Mouse (Mus musculus): ENCODE results near the gene Gm9903. TPM values are rescaled to one million over a fixed set of nuclear protein-coding genes. Genes with fewer than 3 reads are reported as not detected.

Gene Gm9903
- polyA plus RNA-seq, 1 experiment from 2014 or later, result 0.85 TPM

DNA sequence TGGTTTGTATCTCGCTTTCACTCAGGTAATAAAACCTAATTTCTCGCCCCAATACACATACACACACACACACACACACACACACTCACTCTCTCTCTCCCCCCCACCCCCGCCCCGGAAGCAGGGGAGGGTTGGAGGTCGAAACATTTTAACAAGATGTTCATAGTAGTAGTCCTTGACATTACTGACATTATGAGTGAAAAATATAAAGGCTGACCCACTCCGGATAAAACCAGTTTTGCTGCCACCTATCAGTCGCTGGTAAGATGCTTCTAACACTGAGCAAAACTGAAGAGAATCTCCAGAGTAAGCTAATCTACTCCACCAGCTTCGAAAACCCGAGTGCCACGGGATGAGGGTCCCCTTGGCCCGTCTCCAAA lies 21.8 kb downstream of the Gm9903 start:
- under 1% methylated on average over 11 of the region's 11 CpGs for WGBS
- ATAC-seq, result no peak
- Histone ChIP-seq H3K9me3 (no peaks in the 10 kb centered on the region), H3K4me2 (replicated peaks) (peak overlapping the region; percentile 79), H3K4me3 (replicated peaks) (peak overlapping the region; percentile 67), H3K36me3 (peaks cover 50% of the 10 kb centered on the region), H3K9ac (replicated peaks) (peak overlapping the region; percentile 78), H3K27me3 (no peaks in the 10 kb centered on the region), H3K27ac (peak overlapping the region; percentile 96), H3K4me1 (replicated peaks) (peaks cover 42% of the 10 kb centered on the region)

DNA sequence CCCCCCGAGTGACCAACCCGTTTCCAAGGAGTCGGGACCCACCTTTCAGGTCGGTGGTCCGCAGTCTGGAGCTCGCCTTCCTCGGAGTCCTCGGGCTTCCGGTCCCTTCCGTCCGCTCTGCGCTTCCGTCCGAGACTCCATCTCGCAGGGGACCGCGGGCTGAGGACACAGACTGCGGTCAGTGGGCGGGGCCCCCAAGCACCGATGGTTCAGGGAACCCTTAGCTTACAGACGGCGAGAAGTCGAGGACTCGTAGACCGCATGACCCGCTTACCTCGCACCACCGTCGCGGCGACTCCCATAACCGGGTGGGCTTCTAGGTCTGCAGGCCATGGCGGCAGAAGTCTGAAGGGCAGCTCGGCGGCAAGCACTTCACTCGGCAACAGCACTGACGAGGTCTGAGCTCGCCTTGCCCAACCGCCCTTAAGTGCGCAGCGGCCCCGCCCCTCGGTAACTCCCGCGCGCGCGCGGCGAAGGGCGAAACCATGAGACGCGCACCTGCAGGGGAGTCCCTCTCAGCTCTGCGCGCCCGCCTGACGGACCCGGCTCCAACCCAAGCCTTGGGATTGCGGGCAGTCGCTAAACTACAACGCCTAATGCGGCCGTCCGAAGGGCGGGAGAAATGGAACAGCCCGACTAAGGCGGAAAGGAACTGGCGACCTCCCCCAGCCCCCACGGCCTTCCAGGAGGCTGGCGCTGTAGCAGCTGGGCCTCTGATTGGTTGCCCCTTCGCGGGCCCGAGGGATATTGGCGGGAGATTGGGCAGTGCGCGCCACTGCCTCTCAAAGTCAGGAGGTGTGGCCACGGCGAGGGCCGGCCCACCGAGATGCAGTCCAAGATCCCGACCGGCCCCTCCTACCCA lies 22.4 kb downstream of the Gm9903 start, which contains the start of gene Slbp:
Gene Slbp, minus strand, starts transcription at position 654 of the 862 bp plus-strand sequence.
- peak within 1 kb of the TSS; percentile 96 for H3K27ac ChIP-seq
- H3K4me3 ChIP-seq (replicated peaks), result peak within 1 kb of the TSS; percentile 67
- H3K27me3 ChIP-seq, result no peaks in the 10 kb centered on the region
- H3K4me1 ChIP-seq (replicated peaks), result peaks cover 49% of the 10 kb centered on the region
- under 1% methylated on average over 82 of the region's 82 CpGs for WGBS
- peak; percentile 96 for ATAC-seq
- H3K4me2 ChIP-seq (replicated peaks), result peak within 1 kb of the TSS; percentile 79
- peak within 1 kb of the TSS; percentile 78 for H3K9ac ChIP-seq (replicated peaks)
- no peaks in the 10 kb centered on the region for H3K9me3 ChIP-seq
- H3K36me3 ChIP-seq, result peaks cover 44% of the 10 kb centered on the region

- H3K9ac ChIP-seq (replicated peaks), result peak overlapping the region; percentile 57
- H3K4me3 ChIP-seq (replicated peaks), result peak overlapping the region; percentile 67
- WGBS, result 4% methylated on average over 9 of the region's 9 CpGs
- no peaks in the 10 kb centered on the region for H3K27me3 ChIP-seq
- no peak; the same call in 1 of the 2 replicates for ATAC-seq
- H3K4me1 ChIP-seq (replicated peaks), result peaks cover 51% of the 10 kb centered on the region
- H3K36me3 ChIP-seq, result peaks cover 37% of the 10 kb centered on the region
- no peaks in the 10 kb centered on the region for H3K9me3 ChIP-seq
- H3K27ac ChIP-seq, result peak overlapping the region; percentile 96
- peak overlapping the region; percentile 79 for H3K4me2 ChIP-seq (replicated peaks)
Measured at GRCm38 (mm10) chr5:33652783-33653173, 23.1 kb downstream of the Gm9903 start.

GRCm38 (mm10) chr5:33654424-33654823 lies 24.7 kb downstream of the Gm9903 start:
- peaks cover 24% of the 10 kb centered on the region for H3K36me3 ChIP-seq
- ATAC-seq, result no peak
- H3K9ac ChIP-seq (replicated peaks), result 0 out of 2 replicates have a peak overlapping the region, but pooled peaks have one; percentile 19
- no peak overlapping the region for H3K27ac ChIP-seq
- H3K4me3 ChIP-seq (replicated peaks), result no peak overlapping the region
- no peaks in the 10 kb centered on the region for H3K9me3 ChIP-seq
- peaks cover 58% of the 10 kb centered on the region for H3K4me1 ChIP-seq (replicated peaks)
- H3K27me3 ChIP-seq, result no peaks in the 10 kb centered on the region
- H3K4me2 ChIP-seq (replicated peaks), result no peak overlapping the region
- WGBS, result 94% methylated on average over 13 of the region's 13 CpGs

- H3K9me3 ChIP-seq, result no peaks in the 10 kb centered on the region
- no peak overlapping the region for H3K27ac ChIP-seq
- peaks cover 59% of the 10 kb centered on the region for H3K4me1 ChIP-seq (replicated peaks)
- no peak overlapping the region for H3K4me3 ChIP-seq (replicated peaks)
- no peak overlapping the region for H3K4me2 ChIP-seq (replicated peaks)
- H3K9ac ChIP-seq (replicated peaks), result peak overlapping the region; percentile 29; the same call in 1 of the 2 replicates
- 93% methylated on average over 10 of the region's 10 CpGs for WGBS
- H3K27me3 ChIP-seq, result no peaks in the 10 kb centered on the region
- H3K36me3 ChIP-seq, result peaks cover 20% of the 10 kb centered on the region
- ATAC-seq, result no peak
Measured at GRCm38 (mm10) chr5:33655251-33655840, 25.6 kb downstream of the Gm9903 start.

GRCm38 (mm10) chr5:33656739-33657138 lies 27.0 kb downstream of the Gm9903 start:
- 52% methylated on average over 1 of the region's 1 CpGs for WGBS
- Histone ChIP-seq H3K4me2 (replicated peaks) (peak overlapping the region; percentile 93), H3K9ac (replicated peaks) (peak overlapping the region; percentile 81), H3K4me1 (replicated peaks) (peaks cover 49% of the 10 kb centered on the region), H3K9me3 (no peaks in the 10 kb centered on the region), H3K4me3 (replicated peaks) (peak overlapping the region; percentile 70), H3K27me3 (no peaks in the 10 kb centered on the region), H3K36me3 (peaks cover 25% of the 10 kb centered on the region), H3K27ac (peak overlapping the region; percentile 90; the same call in 1 of the 2 replicates)
- no peak for ATAC-seq

GRCm38 (mm10) chr5:33657251-33657786 lies 27.6 kb downstream of the Gm9903 start:
- no peaks in the 10 kb centered on the region for H3K27me3 ChIP-seq
- peak overlapping the region; percentile 90 for H3K27ac ChIP-seq
- under 1% methylated on average over 32 of the region's 32 CpGs for WGBS
- H3K4me2 ChIP-seq (replicated peaks), result peak overlapping the region; percentile 93
- H3K9me3 ChIP-seq, result no peaks in the 10 kb centered on the region
- peaks cover 49% of the 10 kb centered on the region for H3K4me1 ChIP-seq (replicated peaks)
- peak overlapping the region; percentile 81 for H3K9ac ChIP-seq (replicated peaks)
- no peak; the same call in 1 of the 2 replicates for ATAC-seq
- peaks cover 25% of the 10 kb centered on the region for H3K36me3 ChIP-seq
- peak overlapping the region; percentile 70 for H3K4me3 ChIP-seq (replicated peaks)

DNA sequence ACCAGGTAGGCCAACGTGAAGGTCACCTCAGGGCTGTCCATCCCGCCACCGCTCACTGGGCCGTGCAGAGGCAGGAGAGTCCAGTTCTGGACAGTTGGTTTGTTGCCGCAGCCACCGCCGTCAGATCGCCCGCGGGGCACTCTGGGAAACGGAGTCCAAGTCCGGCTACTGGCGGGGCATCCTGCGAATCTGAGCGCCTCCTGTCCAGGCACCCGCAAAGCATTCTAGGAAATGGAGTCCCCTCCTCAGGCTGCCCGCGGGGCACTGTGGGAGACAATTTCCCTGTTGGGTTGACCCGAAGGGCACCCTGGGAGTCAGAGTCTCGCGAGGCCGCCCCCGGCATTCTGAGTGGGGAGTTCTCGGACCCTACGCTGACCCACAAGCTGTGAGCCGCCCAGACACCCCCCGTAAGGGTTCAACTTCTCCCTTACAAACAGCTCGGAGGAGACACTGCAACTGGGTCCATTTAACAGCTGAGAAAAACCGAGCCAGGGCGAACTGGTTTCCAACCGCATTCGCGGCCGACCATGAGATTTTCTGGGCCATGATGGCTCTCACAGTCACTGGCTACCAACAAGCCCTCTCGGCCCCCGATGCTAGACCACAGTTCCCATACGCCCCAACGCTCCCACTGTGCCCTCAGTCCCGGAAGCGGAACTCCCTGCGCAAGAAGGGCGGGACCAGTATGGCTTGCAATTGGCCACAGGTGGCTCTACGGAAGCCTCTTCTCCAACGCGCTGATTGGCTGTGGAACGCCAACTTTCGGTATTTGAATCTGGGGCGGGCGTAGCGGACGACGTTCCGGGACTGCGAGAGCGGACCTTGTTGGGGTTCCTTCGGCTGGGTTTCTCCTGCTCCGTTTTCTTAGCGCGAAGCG lies 28.3 kb downstream of the Gm9903 start, which contains the start of the genes Tacc3 and Tmem129:
Gene Tacc3, plus strand, starts transcription at position 342 of the 877 bp plus-strand sequence.
Gene Tmem129, minus strand, starts transcription at position 630 of the 877 bp plus-strand sequence.
- Histone ChIP-seq H3K27ac (peak within 1 kb of the TSS; percentile 90), H3K4me2 (replicated peaks) (peak within 1 kb of the TSS; percentile 93), H3K9me3 (no peaks in the 10 kb centered on the region), H3K4me1 (replicated peaks) (peaks cover 44% of the 10 kb centered on the region), H3K4me3 (replicated peaks) (peak within 1 kb of the TSS; percentile 70), H3K9ac (replicated peaks) (peak within 1 kb of the TSS; percentile 81), H3K36me3 (peaks cover 30% of the 10 kb centered on the region), H3K27me3 (no peaks in the 10 kb centered on the region)
- ATAC-seq, result peak; percentile 99
- under 1% methylated on average over 60 of the region's 60 CpGs for WGBS

GRCm38 (mm10) chr5:33658664-33659050 lies 28.9 kb downstream of the Gm9903 start:
- H3K27ac ChIP-seq, result no peak overlapping the region; the same call in 1 of the 2 replicates
- ATAC-seq, result peak; percentile 15; the same call in 1 of the 2 replicates
- WGBS, result under 1% methylated on average over 26 of the region's 26 CpGs

GRCm38 (mm10) chr5:33668223-33668622 lies 38.5 kb downstream of the Gm9903 start:
- Histone ChIP-seq H3K36me3 (peaks cover 70% of the 10 kb centered on the region), H3K9ac (replicated peaks) (no peak overlapping the region), H3K4me1 (replicated peaks) (no peaks in the 10 kb centered on the region), H3K4me2 (replicated peaks) (no peak overlapping the region), H3K9me3 (no peaks in the 10 kb centered on the region), H3K4me3 (replicated peaks) (no peak overlapping the region), H3K27ac (no peak overlapping the region), H3K27me3 (no peaks in the 10 kb centered on the region)
- no peak for ATAC-seq

More at GRCm38 (mm10) chr5:33658664-33659050, 28.9 kb downstream of the Gm9903 start:
- peak overlapping the region; percentile 93 for H3K4me2 ChIP-seq (replicated peaks)
- H3K4me3 ChIP-seq (replicated peaks), result peak overlapping the region; percentile 70
- peaks cover 42% of the 10 kb centered on the region for H3K4me1 ChIP-seq (replicated peaks)
- peaks cover 28% of the 10 kb centered on the region for H3K36me3 ChIP-seq
- peak overlapping the region; percentile 69 for H3K9ac ChIP-seq (replicated peaks)
- H3K9me3 ChIP-seq, result no peaks in the 10 kb centered on the region
- H3K27me3 ChIP-seq, result no peaks in the 10 kb centered on the region

DNA sequence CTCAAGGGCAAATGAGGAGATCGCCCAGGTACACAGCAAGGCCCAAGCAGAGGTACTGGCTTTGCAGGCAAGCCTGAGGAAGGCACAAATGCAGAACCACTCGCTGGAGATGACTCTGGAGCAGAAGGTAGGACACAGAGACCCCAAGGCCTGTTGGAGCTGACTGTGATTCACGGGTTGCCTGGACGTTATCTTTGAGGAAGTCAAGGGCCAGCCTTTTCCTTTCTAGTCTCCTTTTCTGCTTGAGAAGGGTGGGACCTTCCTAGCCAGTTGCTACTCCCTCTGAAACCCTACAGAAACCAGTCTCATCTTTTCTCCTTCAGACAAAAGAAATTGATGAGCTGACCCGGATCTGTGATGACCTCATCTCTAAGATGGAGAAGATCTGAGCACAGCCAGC lies 41.9 kb downstream of the Gm9903 start:
- Histone ChIP-seq H3K27ac (no peak overlapping the region), H3K27me3 (no peaks in the 10 kb centered on the region), H3K9ac (replicated peaks) (no peak overlapping the region), H3K9me3 (no peaks in the 10 kb centered on the region), H3K4me1 (replicated peaks) (peaks cover 6% of the 10 kb centered on the region), H3K4me3 (replicated peaks) (no peak overlapping the region), H3K36me3 (peaks cover 52% of the 10 kb centered on the region), H3K4me2 (replicated peaks) (no peak overlapping the region)
- no peak for ATAC-seq
- 92% methylated on average over 5 of the region's 5 CpGs for WGBS

All from midbrain, embryonic 13.5 days (tissue).